Mouse (Mus musculus) right cerebral cortex, postnatal 4 days (tissue): ENCODE measurements around the gene Sh3rf1.
"Not testable (repeated sequence)": the region's sequence is repeated elsewhere in the genome, so short reads cannot be mapped to it uniquely, and the experiment has no call there.

ENCODE experiments used
- DNase-seq: peaks from one replicate; pipeline ENCODE4 v3.0.0-alpha.2; 2022

Gene Sh3rf1

DNA sequence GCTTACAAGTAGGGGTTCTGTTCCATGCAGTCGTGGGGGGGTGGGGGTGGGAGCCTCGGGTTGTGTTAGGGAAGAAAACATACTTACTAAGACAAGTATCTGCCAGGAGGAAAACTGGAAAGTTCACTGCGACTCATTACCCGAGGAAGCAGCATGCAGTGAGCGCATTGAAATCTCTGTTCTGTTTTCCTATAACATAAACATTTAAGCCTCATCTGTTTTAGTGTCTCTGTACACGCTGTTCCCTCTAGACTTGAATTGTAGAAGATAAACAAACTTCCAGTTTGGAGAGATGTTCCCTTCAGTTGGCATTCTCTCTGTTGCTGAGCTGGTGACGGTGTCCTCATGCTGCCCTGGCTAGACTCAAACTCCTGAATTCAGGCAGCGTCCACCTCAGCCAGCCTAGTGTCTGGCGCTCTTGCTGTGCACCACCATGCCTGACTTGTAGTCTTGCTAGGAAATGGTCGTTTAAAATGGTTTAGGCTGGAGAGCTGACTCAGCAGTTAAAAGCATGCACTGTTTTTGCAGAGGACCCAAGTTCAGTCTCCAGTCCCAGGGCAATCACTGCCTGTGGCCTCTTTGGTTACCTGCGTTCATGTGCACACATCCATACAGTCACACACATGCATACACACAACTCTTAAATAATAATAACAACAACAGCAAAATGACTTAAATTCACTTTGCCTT is 162.0 kb downstream of the Sh3rf1 start:
- DNase-seq: no peak

DNA sequence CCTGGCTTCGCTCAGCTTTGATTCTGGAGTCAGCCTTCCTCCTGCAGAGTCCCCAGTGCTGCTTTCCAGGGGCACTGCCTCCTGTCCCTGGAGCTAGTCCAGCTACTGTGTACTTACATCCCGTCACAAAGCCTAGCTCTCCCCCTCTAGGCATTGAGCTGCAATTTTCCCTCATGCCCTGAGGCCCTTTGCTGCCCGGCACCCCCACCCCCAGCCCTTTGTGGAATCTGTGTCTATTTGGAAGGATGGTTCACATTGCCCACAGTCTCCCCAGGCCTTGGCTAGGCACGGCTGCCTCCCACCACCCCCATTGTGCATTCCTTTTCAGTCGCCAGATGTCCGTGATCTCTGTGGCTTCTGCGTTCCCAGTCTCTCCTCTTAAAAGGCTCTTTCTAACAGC is 163.0 kb downstream of the Sh3rf1 start:
- peak; percentile 30 for DNase-seq

DNA sequence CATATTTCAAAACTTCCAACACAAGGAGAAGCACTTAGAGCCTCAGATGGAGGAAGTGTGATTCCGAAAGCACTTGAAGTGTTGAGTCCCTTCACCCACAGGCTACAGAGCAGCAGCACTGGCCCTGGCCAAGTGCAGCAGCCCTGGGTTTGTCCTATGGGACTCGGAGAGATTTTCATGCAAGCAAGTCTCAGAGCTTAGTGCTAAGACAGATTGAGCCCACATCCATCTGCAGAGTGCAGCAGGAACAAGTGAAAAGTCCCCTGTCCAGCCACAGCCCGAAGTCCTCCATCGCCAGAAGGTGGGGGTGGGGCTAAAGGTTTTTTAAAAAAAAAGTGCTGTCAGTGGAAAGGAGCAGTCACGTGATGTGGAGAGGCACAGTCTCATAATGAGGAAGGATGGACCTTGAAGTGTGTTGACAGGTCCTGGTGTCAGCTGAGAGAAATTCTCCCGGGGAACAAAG is 163.9 kb downstream of the Sh3rf1 start:
- no peak for DNase-seq

DNA sequence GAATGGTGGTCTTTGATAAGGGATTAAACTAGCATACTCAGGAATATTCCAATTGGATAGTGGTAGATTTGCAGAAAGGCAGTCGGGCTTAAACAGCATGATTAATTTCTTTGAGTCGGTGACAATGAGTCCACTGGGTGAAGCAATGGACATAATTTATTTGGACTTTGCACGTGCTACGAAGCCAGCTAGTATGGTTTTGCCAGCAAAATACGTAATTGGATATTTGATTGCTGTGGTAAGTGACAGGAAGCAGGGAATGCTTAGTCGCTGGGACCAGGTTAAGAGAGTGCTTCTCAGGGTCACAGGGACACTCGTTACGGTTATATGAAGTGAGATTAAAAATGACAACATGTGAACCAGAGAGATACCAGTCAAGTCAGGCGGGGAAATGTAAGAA is 164.7 kb downstream of the Sh3rf1 start:
- no peak for DNase-seq

DNA sequence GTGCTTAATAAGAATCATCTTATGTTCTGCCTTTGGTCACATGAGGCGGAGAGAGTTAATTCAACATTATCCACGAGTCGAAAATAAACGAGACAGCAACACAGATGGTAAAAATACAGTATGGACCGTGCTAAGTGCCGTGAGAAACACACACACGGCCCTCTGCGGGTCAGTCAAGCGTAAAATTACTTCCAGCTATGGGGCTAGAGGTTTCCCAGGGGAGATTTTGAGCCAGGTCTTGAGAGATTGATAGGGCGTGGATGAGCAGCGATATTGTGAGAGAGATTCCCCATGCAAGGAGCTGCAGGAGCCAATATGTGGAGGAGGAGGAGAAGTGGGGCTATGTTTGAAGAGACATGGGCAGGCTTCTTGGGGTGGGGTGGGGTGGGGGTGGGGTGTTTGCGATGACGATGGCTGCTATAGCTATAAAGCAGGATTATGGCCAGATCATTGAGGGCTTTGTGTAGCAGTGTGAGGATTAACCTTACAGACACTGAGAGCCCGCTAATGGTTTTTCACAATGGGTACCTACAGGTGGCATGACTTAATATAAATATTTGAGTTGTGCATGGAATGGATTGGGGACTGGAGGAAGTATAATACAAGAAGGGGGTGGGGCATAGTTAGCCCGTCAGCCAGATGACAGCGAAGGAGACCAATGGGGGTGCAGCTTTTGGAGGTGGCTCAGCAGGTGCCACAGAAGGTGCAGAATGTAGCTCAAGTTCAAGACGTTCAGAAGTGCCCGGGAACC is 166.8 kb downstream of the Sh3rf1 start:
- DNase-seq: no peak

DNA sequence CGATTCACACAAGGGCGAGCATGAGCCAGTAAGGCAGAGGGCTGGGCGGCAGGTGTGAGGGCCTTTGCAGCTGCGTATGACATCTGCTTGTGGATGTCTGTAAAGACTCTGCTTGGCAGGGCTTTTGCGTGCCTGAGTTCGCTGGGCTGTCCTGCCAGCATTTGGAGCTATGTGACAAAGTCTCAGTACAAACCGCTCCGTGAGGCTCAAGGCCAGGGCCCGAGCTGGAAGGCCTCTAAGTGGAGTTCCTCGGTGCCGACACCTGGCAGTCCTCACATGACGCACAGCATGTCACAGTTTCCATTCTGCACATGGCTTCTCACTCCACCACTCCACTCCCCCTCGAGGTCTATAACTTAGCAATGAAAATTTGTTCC is 167.4 kb downstream of the Sh3rf1 start:
- no peak for DNase-seq

DNA sequence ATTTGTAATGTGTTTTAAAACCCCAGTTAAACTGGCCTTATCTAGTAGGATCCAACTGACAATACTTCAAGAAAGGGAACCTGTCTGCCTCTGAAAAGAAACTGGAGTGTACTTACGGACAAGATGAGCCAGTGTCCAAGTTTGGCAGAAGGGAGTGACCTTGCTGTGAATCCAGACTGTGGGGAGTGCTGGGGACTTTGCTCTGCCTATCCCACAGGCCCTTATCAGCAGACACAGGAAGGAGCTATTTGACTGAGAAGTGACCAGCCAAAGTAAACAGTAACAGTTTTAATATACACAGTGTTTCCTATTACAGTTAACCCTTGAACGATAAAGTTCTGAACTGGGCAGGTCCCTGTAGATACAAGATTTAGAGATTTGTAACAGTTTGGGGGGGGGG is 173.5 kb downstream of the Sh3rf1 start:
- DNase-seq: no peak

DNA sequence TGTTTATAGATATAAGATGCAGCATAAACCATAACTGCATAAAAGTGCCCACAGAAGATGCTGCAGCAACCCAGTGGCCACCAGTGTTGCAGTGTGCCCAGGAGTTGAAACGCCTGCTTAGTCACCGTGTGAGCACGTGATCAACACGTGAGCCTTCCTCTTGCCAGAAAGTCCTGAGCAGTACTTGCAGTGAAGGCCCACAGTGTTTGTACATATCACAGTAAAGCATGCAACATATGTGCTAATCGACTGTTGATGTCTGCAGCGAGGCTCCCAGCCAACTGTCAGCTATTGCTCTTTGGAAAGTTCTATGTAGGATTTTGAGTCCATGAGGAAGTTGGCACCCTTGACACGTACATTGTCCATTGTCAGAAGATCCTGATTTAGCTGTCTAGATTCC is 174.1 kb downstream of the Sh3rf1 start:
- no peak for DNase-seq

DNA sequence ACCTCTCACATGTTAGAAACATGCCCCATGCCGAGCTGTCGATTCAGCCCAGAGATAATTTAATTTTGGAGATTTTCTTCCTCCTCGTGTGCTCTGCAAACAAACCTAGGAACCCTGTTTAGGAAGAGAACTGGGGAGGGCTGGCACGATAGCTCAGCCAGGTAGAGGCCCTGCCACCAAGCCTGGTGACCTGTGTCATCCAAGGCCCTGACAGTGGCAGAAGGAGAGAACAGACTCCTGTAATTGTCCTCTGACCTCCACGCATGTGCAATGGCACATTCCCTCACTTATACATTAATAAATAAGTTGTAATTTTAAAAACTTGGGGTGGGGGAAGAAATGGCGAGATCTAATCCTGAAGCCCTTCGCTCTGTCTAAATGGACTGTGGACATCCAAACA is 179.2 kb downstream of the Sh3rf1 start:
- no peak for DNase-seq

DNA sequence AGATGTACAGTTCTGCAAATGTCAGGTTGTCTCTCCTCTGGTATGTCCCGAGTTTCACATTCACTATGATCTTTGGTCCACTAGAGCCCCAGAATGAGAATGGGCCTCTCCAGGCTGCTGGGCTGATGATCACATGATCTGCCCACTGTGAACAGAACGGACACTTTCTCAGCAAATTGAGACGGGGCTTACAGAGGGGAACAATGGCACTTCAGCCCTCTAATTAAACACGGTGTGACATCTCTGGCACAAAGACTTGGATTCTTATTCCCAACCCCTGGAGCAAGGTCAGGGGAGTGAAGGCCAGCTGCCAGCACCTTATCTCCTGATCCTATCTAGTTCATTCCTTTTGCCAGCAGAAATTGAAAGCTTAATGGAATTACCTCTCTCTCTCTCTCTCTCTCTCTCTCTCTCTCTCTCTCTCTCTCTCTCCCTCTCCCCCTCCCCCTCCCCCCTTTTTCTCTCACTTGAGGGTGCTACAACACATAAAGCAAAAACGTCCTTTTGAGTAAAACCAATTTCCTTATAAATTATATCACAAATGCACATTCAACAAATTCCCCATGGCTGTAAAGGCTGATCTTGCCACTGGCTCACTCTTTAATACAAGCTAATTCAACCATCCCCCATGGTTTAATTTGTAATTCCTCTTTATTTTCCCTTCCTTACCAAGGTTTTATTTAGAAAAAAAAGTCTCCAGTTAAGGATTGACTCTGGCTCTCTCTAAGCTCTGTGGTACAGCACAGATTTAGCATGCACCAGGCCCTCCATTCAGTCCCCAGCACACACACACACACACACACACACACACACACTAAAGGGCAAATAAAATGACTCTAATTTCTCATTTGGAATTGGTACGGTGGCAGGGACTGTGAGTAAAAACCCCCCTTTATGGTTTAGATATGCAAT is 179.8 kb downstream of the Sh3rf1 start:
- no peak for DNase-seq

DNA sequence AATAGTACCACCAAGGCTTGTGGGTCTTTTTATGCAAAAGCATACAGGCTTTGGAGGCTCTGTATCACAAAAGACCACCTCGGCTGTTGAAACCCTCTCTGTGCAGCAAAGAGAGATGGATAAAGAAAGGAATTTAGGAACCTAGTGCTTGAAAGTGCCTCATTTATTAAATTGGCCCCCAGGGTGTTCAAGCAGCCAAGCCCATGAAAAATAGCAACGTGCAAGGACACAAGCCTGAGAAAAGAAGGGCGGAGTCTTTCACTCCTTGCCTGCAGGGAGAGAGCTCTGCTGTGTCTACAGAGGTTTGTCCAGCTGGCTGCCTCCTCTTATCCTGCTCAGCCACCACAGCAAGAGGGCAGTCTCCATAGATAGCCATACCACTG is 180.5 kb downstream of the Sh3rf1 start:
- no peak for DNase-seq

DNA sequence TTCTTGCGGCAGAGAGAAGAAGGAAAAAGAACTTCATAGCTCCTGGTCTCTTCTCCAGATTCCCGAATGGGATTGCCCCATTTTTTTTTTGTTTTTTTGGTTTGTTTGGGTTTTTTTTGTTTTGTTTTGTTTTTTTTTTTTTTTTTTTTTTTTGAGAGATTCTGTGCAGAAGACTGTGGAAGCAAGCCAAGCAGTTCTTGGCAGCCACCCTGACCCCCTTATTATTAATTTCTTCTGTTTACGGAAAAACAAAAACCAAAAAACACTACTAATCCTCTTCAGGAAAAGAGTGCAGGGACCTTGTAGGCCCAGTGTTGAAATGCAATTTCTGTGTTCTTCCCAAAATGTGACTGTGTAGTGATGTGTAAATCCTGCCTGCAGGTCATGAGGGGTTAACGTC is 185.4 kb downstream of the Sh3rf1 start:
- DNase-seq: no peak

DNA sequence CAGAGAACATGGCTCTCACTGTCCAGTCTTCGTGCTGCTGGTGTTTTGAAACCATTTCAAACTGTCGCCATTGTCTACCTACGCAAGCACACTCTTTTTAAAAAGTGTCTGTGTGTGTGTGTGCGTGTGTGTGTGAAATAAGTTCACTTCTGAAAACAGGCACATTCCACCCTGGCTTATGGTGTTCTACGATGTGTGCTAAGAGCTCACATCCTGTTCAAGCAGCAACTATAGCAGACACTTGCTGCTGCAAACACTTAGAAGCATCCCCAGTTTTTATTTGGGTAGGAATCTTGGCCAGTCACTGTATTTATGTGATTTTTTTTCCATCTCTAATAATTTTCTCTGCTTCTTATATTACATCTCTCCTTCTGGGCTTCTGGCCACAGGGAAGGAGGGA is 186.0 kb downstream of the Sh3rf1 start:
- not testable (repeated sequence) for DNase-seq

DNA sequence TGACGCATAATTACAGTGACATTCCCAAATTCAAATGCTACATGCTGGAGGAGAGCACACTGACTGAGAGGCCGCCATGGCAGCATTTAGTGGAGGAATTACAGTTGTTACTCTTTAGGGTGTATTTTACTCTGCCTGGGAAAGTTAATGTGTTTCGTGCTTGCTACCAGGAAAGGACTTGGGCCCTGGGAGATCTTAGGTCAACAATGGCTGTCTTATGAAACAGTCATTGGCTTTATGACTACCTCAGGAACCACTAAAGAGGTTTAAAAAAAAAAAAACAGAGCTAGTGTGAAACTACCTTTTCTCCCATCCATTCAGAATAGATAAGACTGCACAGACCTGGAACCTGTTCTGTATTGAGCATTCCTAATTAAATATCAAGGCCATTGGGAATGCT is 195.8 kb downstream of the Sh3rf1 start:
- no peak for DNase-seq

DNA sequence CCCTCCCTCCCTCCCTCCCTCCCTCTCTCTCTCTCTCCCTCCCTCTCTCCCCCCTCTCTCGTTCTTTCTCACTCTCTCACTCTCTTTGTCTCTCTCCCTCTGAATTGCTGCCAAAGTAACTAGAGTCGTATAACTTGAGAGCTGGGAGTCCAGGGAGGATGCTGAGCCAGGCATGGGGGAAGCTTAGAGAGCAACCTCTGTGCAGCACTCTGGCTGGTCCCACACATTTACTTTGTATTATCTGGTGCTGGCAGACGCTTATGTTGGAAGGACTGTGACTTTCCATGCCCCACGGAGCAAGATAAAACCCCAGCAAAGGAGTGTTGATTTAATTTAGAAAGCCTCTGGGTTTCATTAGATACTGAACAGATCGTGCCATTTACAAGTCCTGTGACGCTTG is 196.5 kb downstream of the Sh3rf1 start:
- DNase-seq: no peak

DNA sequence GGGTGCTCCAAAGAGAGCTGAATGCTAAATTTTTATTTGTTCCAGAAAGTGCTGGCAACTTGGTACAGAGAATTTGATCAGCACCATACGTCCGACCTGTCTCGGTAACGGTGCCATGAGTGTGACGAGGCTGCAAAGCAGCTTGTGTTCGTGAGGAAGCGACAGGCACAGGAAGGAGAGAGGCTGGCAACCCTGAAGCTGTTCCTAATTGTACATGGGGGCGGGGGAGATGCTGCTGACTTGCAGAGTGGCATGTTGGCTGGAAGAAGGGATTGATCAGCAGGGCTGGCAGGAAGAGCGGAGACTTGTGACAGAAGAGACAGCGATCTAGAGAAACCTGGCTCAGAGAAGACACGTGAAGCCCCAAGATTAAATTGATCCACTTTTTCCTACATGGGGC is 197.9 kb downstream of the Sh3rf1 start:
- peak; percentile 11 for DNase-seq

DNA sequence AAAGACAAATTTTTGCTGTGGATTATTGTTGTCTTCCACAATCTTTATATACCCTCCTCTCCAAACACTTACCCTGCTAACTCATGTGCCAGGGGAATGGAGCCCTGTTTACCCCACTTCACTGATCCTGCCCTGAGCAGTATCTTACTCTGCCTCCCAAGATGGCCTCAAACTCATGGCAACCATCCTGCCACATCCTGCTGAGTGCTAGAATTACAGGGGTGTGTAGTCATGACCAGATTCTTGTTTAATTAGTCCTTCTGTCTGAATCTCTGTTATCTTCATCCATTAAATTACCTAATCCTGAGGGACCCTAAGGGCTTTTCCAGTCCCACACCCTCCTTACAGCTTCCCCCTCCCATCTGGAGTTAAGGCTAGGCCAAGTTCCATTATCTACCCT is 201.5 kb downstream of the Sh3rf1 start:
- DNase-seq: no peak

DNA sequence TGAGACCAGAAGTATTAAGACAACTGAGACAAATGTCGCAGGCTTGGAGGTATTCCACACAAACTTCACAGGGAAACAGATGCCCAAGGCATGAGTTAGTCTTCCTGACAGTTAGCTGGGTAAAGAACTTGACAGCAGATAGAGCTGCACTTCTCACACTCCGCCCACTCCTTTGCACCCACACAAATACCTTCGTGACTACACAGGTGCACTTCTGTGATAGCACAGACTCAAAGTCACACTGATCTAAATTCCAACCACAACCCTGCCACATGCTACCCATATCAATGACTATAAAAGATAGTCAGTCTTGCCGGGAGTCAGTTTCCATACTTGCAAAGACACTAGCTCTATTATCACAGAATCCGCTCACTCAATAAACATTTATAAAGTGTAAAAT is 202.4 kb downstream of the Sh3rf1 start:
- no peak for DNase-seq

DNA sequence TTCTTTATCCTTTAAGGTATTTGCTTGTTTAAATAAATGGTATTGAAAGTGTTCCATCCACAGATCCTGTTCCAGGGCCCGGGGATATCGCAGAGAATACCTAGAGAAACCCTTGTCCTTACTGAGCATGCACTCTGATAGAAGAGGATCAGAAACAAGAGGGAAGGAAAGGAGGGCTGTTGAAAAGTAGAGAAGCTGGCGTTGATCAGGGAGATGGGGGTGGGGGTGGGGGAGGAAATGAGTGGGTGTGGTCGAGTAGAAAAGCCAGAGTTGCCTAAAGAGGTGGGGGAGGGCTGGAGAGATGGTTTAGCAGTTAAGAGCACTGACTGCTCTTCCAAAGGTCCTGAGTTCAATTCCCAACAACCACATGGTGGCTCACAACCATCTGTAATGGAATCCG is 203.0 kb downstream of the Sh3rf1 start:
- no peak for DNase-seq

DNA sequence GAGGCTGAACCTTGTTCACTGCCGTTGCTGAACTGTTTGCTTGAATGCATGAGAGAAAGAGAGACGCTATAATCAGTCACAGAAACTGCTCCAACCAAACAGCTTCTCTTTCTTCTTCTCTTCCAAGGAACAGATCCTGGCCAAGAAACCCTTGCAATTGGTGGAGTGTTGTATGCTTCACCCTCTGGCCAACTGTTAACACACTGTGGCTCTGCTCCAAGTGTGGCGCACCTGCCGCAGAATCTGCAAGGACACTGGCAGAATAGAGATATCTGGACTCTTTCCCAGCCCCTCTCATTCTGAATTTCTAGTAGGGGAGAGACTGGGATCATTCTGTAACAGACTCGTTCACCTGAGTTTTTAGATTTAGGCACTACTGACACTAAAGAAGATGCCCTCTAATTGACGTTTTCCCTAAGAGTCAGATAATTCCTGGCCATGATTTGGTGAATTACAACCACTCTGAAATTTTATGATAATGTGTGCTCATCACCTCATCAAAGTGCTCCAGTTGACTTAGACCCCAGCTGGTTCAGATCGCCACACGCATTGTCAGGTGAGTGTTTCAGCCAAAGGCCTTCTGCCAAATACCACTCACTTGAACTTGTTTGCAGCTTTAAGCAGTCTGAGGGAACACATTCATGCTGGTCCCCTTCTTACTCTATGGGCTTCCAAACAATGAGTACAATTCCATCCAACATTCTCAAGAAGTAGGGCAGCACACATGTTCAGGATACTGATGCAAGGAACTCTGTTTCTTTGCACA is 204.4 kb downstream of the Sh3rf1 start:
- DNase-seq: peak; percentile 22

DNA sequence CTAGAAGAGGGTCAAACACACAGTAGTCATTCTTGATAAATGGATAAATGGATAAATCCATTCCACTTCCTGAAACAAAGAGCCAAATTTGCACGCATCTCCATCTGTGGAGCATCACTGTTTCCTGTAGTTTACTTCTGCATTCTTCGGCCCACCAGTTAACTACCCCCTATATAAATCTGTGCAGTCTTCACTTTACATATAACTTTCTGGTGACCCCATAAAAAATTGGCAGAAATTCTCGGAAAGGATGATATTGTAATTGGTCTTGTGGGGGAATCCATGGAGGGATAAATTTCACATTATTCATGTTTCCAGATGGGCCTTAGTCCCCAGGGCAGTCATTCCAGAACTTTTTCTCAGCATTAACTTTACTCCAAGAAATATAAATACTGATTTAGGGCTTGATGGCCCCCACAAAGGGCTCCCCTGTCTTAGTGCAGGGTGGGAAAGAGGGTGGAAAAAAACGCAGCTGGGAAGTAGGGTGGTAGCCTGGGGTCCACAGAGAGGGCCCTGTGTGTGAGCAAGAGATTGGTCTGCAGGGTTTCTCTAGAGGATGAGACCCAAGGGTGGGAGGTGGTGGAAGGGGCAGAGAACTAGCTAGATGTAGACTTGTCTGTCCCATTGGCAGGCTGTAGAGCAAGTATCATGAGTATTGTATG is 205.3 kb downstream of the Sh3rf1 start:
- no peak for DNase-seq

DNA sequence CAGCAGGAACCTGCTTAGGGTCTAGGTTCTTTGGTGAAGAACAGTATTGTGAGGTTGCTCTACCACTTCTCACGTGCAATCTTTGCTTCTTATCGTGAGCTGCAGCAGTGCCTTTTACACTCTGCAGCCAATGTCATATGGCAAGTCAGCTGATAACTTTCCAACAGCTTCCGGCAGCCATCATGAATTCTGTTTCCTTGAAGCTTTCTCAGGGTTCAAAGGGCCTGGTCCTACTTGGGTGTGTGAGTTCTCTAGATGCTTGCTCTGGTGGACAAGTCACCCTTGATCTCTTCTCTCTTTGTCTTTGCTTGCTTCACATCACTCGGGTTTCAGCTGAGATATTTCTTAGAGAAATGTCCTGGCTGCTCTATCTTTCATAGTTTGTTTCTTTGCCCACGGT is 211.8 kb downstream of the Sh3rf1 start:
- no peak for DNase-seq
